Mouse (Mus musculus): ENCODE results near the gene Colgalt2.

The Colgalt2 gene

DNA sequence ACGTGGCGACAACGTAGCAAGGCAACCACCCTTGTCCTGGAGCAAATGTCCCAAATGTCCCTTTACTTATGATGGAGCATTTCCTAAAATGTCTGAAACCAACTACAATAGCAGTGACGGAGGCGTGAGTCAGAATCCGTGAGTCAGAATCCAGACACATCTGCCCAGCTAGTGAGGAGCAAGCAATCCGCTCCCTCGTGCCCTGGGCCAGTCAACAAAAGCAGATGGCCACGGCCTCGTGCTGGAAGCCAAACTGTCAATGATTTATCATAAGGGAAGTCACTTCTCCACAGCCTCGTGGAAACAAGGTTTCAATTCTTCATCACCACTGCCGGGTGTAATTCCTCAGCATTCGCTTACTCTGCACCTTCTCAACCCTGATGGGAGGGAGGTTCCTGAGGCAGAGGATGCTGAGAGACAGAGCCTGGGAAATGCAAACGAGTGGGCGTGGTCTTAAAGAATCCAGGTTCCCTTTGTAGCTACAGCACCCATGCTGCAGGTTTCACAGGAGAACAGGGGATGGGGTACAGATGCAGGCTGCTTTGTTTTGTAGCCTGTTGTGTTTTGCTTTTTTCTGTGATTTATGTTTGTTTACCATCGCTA lies 136.9 kb downstream of the Colgalt2 start:
- in situ Hi-C loops (cut with MboI, MseI) = no loop called here

DNA sequence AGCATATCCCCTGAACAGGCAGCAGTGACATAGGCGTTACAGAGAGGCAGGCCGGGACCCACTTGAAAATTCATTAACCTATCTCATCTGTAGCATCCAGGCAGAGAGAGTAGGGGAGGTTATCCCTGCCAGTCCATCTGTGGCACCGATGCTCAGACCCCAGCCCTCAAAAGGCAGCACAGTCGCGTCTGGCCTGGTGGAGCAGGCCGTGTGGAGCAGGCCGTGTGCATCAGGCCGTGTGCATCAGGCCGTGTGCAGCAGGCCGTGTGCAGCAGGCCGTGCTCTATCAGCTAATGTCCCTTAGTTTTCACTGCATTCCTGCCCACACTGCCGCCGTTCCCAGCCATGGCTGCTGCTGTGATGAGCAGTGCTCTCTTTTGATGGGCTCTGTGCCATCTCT lies 137.6 kb downstream of the Colgalt2 start:
- in situ Hi-C loops (cut with MboI, MseI) = no loop called here

DNA sequence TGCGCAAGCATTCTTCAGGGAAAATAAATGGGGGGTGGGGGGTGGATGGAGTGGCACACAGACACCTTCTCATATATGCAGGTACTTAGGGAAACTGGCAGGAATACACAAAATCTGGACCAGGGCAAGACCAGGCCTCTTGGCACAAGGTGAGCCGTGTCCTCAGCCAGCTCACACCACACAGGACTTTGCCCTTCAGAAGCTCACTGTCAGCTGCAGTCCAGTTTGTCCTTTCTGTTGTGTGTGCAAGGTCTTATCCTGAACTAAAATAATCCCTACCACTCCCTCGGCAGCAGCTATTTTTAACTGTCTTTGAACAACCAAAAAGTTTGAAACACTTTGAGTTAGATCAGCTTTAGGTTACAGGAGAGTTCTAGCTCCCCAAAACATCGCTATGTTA lies 139.2 kb downstream of the Colgalt2 start:
- in situ Hi-C loops (cut with MboI, MseI) = no loop called here

DNA sequence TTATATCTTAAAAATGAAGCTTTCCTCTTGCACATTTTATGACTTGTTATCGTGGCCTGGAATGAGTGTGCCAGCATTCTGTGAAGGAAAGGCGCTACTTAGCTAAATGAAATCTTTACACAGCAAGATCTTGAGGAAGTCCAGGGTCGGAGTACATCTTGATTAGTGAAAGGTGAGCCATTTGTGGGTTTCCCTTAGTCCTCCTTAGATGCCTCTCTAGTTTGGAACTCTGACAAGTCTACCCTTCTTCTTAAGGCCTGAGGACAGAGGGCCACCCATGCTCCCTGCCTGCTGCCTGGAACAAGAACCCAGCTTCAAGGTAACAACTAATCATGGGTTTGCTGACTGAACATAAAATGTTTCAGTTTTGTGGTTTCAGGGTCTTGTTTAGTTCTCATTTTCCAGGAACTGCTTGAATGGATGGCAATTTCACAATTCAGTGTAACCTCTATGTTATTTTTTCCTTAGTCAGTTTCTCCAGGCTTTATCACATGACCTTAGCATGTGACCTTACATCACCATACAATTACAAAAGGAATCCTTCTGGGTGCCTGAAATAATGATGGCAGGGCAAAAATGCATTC lies 140.8 kb downstream of the Colgalt2 start:
- in situ Hi-C loops (cut with MboI, MseI) = no loop called here

DNA sequence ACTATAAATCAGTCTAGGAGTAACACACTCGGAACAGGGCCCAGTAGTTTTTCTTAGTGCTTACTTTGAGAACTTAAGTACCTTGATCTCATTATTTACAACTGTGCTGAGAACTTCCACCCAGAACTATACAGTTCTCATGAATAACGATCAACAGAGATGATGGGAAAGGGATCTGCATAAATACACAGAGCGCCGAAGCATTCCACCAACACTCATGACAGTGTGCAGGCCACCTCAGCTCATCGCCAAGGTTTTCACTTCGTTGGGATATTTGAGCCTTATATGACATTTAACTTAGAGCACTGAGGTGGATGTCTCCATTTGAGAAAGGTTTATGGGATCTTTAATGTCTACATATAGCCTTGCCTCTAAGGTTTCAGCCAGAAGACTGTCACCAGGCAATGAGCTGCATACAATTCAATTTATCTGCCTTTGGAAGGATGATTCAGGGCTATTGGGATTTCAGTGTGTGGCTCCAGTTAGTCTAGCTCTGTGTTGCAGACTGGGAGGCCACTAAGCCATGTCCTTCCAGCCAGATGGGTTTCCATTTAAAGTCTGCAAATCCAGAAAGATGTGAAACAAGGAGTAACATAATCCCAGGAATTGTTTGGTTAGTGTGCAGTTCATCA lies 143.2 kb downstream of the Colgalt2 start:
- in situ Hi-C loops (cut with MboI, MseI) = no loop called here

DNA sequence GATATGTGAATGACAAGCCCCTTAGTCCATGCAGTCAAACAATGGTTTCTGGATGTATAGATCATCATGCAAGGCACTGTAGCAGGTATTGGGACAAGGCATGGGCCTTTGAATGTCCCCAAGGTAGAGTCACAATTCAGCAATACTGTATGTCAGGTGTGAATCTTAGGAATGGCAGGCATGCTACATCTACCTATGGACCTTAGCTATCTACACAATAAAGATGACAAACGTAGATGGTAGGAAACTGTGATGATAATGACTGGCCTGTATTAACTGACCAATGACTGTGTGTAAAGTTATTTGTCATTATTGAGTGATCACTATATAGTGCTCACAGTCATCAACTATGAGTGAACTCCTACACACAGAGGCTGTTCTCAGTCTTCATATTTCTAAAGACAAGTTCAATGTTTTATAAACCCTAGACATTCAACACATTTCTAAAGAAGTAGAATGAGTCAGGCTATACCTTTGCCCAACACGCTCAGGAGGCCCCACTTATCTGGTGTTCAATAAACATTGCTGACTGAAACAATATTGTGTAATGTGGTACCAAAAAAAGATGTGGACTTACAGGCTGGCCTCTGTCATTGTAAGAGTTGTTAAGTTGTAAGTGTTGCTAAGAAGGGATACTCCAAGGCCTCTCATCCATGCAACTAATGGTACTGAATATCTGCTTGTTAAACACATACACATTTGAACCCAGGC lies 144.0 kb downstream of the Colgalt2 start:
- in situ Hi-C loops (cut with MboI, MseI) = no loop called here

DNA sequence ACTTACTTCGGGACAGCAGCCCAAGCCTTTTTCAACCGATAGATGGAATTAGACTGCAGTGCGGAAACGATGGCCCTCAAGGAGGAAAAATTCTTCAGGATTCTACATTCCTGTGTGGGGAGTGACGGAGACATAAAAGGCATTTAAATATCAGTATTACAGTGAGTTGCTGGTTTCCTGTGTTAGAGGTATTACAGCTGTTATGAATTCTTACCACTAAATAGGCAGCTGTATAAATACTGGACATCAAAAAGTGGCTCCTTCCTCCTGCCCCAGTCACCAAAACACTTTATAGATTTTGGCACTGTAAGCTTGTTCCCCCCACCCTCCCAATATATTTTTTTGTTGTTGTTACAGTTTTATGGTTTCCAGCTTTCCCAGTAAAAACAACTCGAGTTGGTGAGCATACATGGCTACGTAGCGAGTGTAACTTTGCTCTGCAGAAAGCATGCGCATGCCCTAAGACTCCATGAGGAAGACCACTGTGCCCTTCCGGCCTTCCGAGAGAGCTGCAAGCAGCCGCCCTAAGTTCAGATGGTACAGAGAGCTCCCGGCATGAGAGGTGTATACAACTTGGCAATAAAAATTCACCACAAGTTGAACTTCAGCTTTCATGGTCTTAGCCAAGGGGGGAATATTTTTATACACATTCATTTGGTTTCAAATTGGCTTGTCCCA lies 149.6 kb downstream of the Colgalt2 start:
- in situ Hi-C loops (cut with MboI, MseI) = no loop called here

DNA sequence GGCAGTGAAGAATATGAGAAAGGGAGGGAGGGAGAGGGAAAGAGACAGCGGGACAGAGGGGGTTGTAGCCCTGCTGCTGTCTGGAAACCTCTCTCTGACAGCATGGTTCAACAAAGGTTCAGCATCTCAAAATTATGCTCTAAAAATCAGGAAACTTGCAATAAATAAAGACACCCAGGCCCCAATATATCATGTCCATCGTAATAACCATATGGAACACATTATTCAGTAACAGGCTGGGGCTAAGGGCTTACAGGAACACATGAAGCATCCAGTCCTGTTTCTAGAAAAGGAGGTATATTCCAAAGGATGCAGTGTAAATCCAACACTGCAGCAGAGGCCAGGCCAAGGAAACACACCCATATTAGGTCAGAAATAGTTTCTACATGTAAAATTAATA lies 150.9 kb downstream of the Colgalt2 start:
- in situ Hi-C loops (cut with MboI, MseI) = no loop called here

DNA sequence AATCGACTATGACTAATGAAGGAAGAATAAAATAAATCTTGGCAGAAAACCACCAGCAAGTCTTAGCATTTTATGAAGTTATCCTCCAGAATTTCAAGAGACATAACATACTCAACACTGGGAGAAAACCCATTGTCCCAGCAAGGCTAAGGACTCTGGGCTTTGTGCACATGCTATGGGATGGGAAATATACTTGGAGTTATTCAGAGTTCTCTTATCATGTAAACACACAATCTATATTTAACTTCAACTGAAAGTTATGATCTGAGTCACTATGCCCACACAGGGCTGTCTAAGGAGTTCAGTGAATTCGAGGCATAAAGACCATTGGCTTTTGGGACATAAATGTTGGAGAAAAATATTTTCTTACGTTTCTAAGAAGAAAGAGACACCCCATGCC lies 151.3 kb downstream of the Colgalt2 start:
- in situ Hi-C loops (cut with MboI, MseI) = no loop called here

DNA sequence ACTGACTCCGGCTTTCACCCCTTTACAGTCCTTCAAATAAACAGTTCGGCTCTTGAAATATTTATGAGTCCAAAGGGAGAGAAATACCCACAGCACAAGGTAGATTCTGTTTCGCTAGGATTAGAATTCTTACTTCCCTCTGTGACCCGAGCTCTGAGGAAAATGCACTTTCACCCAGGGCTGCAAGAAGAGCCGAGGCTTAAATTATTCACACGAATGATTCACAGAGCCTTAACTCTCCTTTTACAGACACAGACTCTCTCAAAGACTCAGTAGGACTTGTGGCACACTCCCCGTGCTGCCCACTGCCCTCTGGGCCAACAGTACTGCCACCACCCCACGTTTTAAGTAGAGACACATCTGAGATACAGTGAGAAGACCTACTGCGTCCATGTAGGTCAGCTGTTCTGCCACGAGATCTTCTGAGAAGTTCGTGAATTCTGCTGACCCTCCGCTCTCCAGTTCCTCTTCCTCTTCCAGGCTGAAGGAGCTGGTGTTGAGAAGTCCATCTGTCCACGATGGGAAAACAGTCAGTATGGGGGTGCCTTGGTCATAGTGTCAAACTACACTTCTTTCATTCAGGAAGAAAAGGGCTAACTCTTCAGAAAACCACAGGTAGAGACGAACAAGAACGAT lies 154.4 kb downstream of the Colgalt2 start:
- in situ Hi-C loops (cut with MboI, MseI) = no loop called here

DNA sequence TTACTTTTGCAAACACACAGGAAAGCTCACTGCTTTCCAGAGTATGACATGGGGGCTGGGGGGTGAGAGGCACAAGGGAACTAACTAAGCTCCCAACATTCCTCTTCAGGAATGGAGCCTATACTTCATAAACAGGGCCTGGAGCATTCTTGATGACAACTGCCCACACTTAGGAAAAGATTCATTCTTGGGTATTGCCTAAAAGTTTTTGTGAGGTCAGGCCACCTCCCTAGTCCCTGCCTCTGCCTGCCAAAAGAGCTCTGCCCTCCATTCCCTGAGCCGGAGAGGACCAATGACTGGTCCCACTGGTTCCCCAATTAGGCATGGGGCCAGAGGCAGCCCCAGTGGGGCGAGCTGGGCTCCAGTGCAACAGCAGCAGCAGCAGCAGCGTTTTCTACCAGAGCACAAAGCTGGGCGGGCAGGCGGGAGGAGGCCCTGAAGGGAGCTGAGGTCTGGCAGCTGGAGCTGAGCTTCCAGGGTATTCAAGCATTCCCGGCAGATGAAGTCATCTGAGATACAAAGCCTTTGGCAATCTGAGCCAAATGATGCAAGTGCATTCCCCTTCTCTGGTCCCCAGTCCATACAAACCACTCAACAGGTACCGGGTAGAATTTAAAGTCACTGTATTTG lies 156.4 kb downstream of the Colgalt2 start:
- in situ Hi-C loops (cut with MboI, MseI) = no loop called here

DNA sequence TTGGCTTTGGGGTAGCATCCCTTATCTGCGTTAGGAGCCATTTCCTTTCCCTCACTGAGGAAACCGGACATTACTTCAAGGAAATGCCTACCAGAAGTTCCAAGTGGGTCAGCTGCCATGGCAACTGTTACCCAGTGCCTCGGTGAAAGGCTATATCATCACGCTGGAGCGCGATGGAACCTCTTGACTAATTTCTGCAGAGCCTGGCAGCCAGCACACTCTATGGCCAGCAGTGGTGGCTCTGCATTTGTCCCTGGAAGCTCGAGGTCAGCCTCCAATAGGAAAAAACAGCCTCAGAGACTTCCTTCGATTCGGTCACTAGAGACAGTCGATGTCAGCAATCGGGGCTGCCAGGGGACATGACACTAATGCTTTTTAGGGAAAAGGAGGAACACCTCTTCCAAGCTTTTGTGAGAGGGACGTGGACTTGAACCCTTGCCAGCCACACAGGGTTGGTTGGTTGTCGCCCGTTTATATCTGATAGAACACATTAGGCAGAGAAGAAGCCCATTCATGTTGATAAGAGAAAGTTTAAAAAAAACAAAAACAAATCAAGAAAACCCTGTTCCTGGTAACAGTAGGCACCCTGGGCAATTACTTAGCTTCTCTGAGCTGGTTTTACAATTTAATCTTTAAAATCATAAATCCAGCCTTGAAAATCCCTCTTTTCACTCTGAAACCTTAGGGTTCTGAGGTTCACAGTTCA lies 157.1 kb downstream of the Colgalt2 start:
- in situ Hi-C loops (cut with MboI, MseI) = no loop called here
